In the genomic region with DNA sequence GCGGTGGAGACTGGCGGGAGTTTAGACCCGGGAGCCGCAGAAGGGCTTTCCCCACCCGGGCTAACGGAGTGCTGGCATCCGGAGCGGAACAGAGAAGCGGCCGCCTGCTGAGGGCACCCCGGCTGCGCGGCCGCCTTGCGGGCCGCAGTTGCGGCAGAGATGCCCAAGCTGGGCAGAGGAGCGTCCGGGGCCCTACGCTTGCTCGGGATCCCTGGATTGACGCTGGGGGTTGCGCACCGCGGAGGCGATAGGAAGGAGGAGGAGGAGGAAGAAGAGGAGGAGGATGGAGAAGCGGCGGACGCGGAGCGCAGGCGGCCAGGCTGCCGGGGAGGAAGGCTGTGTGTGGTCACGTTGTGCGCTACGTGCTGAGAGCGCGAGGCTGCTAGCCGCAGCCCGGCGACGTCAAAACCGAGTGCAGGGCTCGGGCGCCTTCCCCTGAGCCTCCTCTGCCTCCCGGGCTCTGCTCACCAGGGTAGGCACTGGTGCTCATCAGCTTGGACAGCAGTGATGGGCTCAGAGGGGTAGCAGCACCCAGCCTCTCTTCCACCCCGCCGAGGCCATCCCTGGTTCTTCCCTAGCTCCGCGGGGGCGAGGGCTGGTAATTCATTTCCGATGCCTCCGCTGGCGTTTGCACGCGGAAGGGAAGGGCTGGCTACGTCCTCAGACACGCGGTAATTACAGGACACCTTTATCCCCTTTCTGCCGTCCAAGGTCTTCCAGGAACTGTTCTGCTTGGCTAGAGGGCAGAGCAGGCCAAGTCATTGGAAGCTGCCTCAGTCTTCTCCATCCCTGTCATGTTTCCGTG, we compare ENCODE assay signal across 9 mouse cellular contexts. TPM values are rescaled to one million over a fixed set of nuclear protein-coding genes. Genes with fewer than 3 reads are reported as not detected.
DNase-seq lines count a peak whose midpoint lies in the region; ATAC-seq lines count a peak whose summit lies in the region.
"Had no signal": no experiment of that assay in that cellular context is flagged by ENCODE, and none has a peak within 500 bp of the region (broad histone marks: within the 10 kb centered on the region; RNA-seq: fewer than 3 reads in every experiment).

A gene (minus strand): TSS at position 329 of the 805 bp plus-strand sequence.

- WGBS in forebrain, embryonic 10.5 days, result under 1% methylated on average over 61 of the region's 61 CpGs
- under 1% methylated on average over 61 of the region's 61 CpGs for WGBS in hindbrain, embryonic 10.5 days
- WGBS in midbrain, embryonic 16.5 days, result under 1% methylated on average over 60 of the region's 61 CpGs

- H3K4me3 ChIP-seq in forebrain, embryonic 10.5 days, result peak within 1 kb of the TSS; percentile 78
- peak within 1 kb of the TSS; percentile 78 for H3K4me3 ChIP-seq in hindbrain, embryonic 10.5 days
- H3K4me3 ChIP-seq in midbrain, embryonic 16.5 days (ENCODE audit: low read depth, low read length), result peak within 1 kb of the TSS; percentile 75

- H3K4me2 ChIP-seq in midbrain, embryonic 16.5 days (ENCODE audit: low read length), result peak within 1 kb of the TSS; percentile 59

- peaks cover 35% of the 10 kb centered on the region for H3K4me1 ChIP-seq in forebrain, embryonic 10.5 days
- peaks cover 16% of the 10 kb centered on the region; the same call in 1 of the 2 replicates for H3K4me1 ChIP-seq in hindbrain, embryonic 10.5 days (replicated peaks)
- peaks cover 11% of the 10 kb centered on the region for H3K4me1 ChIP-seq in midbrain, embryonic 16.5 days (ENCODE audit: control insufficient read depth, insufficient read depth, low read length)

- peak within 1 kb of the TSS; percentile 87 for H3K27ac ChIP-seq in forebrain, embryonic 10.5 days
- peak within 1 kb of the TSS; percentile 87 for H3K27ac ChIP-seq in hindbrain, embryonic 10.5 days
- peak within 1 kb of the TSS; percentile 98 for H3K27ac ChIP-seq in midbrain, embryonic 16.5 days (ENCODE audit: low read length)

- peak; percentile 79 for ATAC-seq in midbrain, embryonic 16.5 days
- ATAC-seq in megakaryocyte-erythroid progenitor cell, adult 5-6 weeks (replicated peaks; ENCODE audit: low FRiP score, low TSS enrichment, poor library complexity, severe bottlenecking), result no peak

- peak within 1 kb of the TSS; percentile 98 for H3K9ac ChIP-seq in midbrain, embryonic 16.5 days (ENCODE audit: low read depth, low read length)

- no peaks in the 10 kb centered on the region for H3K9me3 ChIP-seq in forebrain, embryonic 10.5 days
- no peaks in the 10 kb centered on the region for H3K9me3 ChIP-seq in hindbrain, embryonic 10.5 days
- no peaks in the 10 kb centered on the region for H3K9me3 ChIP-seq in midbrain, embryonic 16.5 days (replicated peaks; ENCODE audit: control insufficient read depth, low read length, poor library complexity, severe bottlenecking)

- no peaks in the 10 kb centered on the region for H3K36me3 ChIP-seq in forebrain, embryonic 10.5 days (replicated peaks)
- H3K36me3 ChIP-seq in hindbrain, embryonic 10.5 days, result no peaks in the 10 kb centered on the region
- H3K36me3 ChIP-seq in midbrain, embryonic 16.5 days (ENCODE audit: control insufficient read depth, insufficient read depth, low read length), result no peaks in the 10 kb centered on the region

- H3K27me3 ChIP-seq in forebrain, embryonic 10.5 days (ENCODE audit: poor library complexity, severe bottlenecking), result peaks cover 65% of the 10 kb centered on the region
- H3K27me3 ChIP-seq in hindbrain, embryonic 10.5 days (ENCODE audit: insufficient read depth, poor library complexity, severe bottlenecking), result peaks cover 59% of the 10 kb centered on the region
- H3K27me3 ChIP-seq in midbrain, embryonic 16.5 days (ENCODE audit: control insufficient read depth, insufficient read depth, low read depth, low read length), result no peaks in the 10 kb centered on the region

- DNase-seq in adrenal gland, adult 18-20 months (ENCODE audit: low spot score in 2 of 2), result peak; percentile 4 to 19
- no peak for DNase-seq in adrenal gland, postnatal 4 days (ENCODE audit: low spot score in 2 of 2)
- DNase-seq in brain, embryonic 18.5 days (ENCODE audit: low read depth, low spot score), result peak; percentile 43
- peak; percentile 69 for DNase-seq in forebrain, embryonic 10.5 days (ENCODE audit: extremely low spot score, low spot score)
- peak; percentile 70 for DNase-seq in hindbrain, embryonic 10.5 days (ENCODE audit: low spot score)
- peak in 1 of 2 experiments; percentile 73 for DNase-seq in left cerebral cortex, adult 8-10 months (ENCODE audit: low spot score in 2 of 2)

RNA-seq across cellular contexts. Expression of the gene that starts here (rescaled TPM):
- 1 to 10 TPM; 2.6 to 5.3 TPM for total RNA-seq in adrenal gland, adult 18-20 months (2021)
- total RNA-seq in adrenal gland, postnatal 4 days (2021), result 1 to 10 TPM; 2.8 to 4.6 TPM
- polyA plus RNA-seq in forebrain, embryonic 10.5 days (2016; fragmentation: Nextera tagmentation; extraction: Ambion mirVana), result 2.5 and 3.8 TPM in 2 replicates
- 3.6 and 4.4 TPM in 2 replicates for polyA plus RNA-seq in hindbrain, embryonic 10.5 days (2016; fragmentation: Nextera tagmentation; extraction: Ambion mirVana)
- total RNA-seq in left cerebral cortex, adult 8-10 months (2022), result 10 to 100 TPM; 49.7 to 61.5 (median 58.2) TPM
- polyA plus RNA-seq in midbrain, embryonic 16.5 days (2015; fragmentation: Nextera tagmentation; extraction: Ambion mirVana), result 39.4 and 42.2 TPM in 2 replicates
- not detected in 2 replicates for total RNA-seq in megakaryocyte-erythroid progenitor cell, adult 5-6 weeks (2014; fragmentation: Nextera tagmentation)
- total RNA-seq in megakaryocyte-erythroid progenitor cell, adult 5-6 weeks (2017), result not detected in 2 replicates
- total RNA-seq: hematopoietic stem cell, adult 5-6 weeks had no signal

Comparison
In these comparisons a context has a peak if more than half of its experiments do, and no peak if none do; other contexts are left out.
1. RNA of the gene that starts here (total RNA-seq): 49.7 to 61.5 TPM in left cerebral cortex, adult 8-10 months; 2.6 to 5.3 TPM in adrenal gland, adult 18-20 months, 2.8 to 4.6 TPM in adrenal gland, postnatal 4 days and not detected in megakaryocyte-erythroid progenitor cell, adult 5-6 weeks; every median in the first group is over 4 times any median in the second.
2. DNase-seq: peak in adrenal gland, adult 18-20 months (2 of 2), brain, embryonic 18.5 days (single experiment), forebrain, embryonic 10.5 days (single experiment) and hindbrain, embryonic 10.5 days (single experiment); none in adrenal gland, postnatal 4 days (0 of 2).
3. Peak in every context shown above with its lines, with median percentiles within 50 percentile points of each other: H3K27ac ChIP-seq and H3K4me3 ChIP-seq.